Mouse (Mus musculus): ENCODE measurements around the gene Rpgrip1l.

GRCm38 (mm10) chr8:91224227-91224626, 88.8 kb downstream of the Rpgrip1l start:
- TF ChIP-seq POLR2A (IDR thresholded peaks at IDR 0.05; ENCODE audit: borderline replicate concordance, insufficient read depth, low read length) (no peak), CTCF (IDR thresholded peaks at IDR 0.05; ENCODE audit: borderline replicate concordance, insufficient read depth, low read depth, low read length) (no peak)

All from cerebellum, adult 2 months (tissue).